Mouse (Mus musculus) brown adipose tissue, adult 24 weeks (tissue): ENCODE results near the gene Stk38l. TPM values are rescaled to one million over a fixed set of nuclear protein-coding genes. Genes with fewer than 3 reads are reported as not detected.
A peak's percentile ranks its signal among the peaks of the same experiment; 100 is the strongest.
"Not testable (repeated sequence)": the region's sequence is repeated elsewhere in the genome, so short reads cannot be mapped to it uniquely, and the experiment has no call there.

Experiments
- H3K27ac ChIP-seq: fragments of 200-500 bp; replicated peaks from 2 replicates; pipeline ENCODE4 v1.5.1; 2012; ENCODE audit warnings: low read depth, mild to moderate bottlenecking, low read length
- H3K4me1 ChIP-seq: fragments of 200-500 bp; 2 replicates; pipeline ENCODE4 v1.6.1; 2012; ENCODE audit warnings: low read length, mixed read lengths; ENCODE audit not compliant: control insufficient read depth, insufficient read depth, insufficient read length
- H3K4me3 ChIP-seq: fragments of 200-500 bp; 2 replicates; pipeline ENCODE4 v1.5.1; 2012; ENCODE audit warnings: low read depth, mild to moderate bottlenecking, low read length, moderate library complexity; ENCODE audit not compliant: insufficient read depth
- polyA plus RNA-seq: library from polyadenylated mRNA; stranded (reverse); fragments of >200 nt; gene quantifications from 2 replicates; pipeline ENCODE4 v1.2.4, GENCODE M21; 2012; ENCODE audit not compliant: missing spikeins, insufficient read depth, insufficient read length

Gene Stk38l
- polyA plus RNA-seq, 1 experiment, result 13.7 TPM

DNA sequence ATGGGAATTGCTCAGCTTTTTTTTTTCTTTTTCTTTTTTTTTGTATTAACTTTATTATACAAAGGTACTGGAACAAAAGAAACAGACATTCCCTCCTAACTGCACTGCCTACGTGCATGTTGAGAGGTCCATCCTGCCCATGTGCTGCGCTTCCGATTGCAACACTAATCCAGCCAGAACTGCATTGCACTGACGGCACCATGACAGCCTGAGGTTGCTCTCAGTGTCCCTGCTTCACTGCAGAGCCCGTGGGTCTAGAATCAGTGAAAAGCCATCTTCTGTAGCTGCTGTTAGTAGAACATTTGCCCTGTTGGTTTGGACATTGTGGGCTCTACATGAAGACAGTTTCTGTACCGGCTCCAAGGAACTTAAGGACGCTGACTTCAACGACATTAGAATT, 51.1 kb downstream of the Stk38l start:
- H3K27ac ChIP-seq, H3K4me1 ChIP-seq: not testable (repeated sequence)

DNA sequence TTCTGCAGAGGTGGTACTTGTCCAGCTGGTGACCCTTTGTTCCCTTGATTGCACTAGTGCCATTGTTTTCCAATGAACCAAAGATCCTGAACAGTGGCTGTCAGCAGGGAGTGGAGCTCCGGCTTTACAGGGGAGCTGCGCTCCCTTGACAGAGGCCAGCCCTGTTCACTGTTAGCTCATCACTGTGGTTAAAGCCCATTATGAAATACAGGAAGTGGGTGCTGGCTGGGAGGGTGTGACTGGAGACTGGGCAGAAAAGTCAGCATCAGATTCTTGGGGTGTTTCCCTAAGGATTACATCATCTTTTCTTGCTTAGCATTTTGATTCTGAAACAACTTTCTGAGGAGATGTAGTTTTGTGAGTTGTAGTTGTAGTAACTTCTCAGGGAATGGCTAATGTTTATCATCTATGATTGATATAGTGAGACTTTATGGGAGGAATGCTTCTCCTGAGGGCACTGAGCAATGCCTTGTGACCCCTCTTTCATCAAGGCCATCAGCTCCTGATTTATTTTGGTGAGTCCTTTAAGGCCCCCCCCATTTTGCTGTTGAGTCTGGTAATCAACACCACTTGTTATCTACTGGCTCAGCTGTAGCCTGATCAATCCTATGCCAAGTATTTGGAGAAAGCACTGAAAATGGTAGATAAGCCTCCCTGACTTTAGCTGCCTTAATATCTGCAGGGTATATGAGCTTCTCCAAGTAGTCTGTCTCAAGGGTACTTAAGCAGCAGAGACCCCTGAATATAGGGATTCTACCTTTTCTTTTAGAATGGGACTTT, 52.0 kb downstream of the Stk38l start:
- Histone ChIP-seq H3K4me1 (peaks cover 4% of the 10 kb centered on the region; the same call in 1 of the 2 replicates), H3K4me3 (no peak overlapping the region), H3K27ac (peak overlapping the region; percentile 59)

More for the DNA sequence above, 51.1 kb downstream of the Stk38l start:
- not testable (repeated sequence) for H3K4me3 ChIP-seq

DNA sequence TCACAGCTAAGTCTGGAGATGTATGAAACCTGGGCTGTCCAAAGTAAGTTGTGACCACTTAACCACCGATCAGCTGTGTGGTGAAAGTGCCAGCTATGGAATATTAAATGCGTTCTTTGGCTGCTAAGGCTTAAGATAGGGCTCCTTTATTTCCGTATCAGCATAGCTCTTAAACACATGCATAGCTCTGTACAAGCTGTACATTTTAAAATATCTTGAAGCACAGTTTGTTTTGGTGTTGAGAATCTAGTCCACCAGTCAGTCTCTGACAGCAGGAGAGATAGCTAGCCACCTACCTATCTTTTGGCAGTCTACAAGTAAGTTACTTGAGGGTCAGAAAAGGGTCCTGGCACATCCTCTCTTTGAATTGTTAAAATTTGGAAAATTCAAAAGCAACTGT, 53.3 kb downstream of the Stk38l start:
- H3K27ac ChIP-seq, result no peak overlapping the region
- H3K4me1 ChIP-seq, result no peaks in the 10 kb centered on the region
- H3K4me3 ChIP-seq, result no peak overlapping the region

DNA sequence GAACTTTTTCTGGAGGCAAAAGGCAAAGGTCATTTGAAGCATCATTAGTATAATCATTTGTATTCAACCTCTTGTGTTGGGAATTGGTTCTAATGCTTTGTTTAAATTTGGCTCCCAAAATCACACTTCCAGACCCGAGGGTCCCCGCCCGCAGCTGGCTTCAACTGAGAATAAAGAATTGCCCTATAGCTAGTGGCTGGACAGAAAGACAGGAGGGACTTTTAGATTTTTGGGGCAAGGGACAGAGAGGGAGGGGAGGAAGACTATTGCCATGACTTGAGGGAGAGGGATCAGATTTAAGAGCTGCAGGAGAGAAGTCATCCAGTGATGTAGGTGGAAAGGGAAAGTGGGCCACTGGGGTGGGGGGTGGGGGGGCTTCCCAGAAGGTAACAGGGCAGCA, 56.8 kb downstream of the Stk38l start:
- Histone ChIP-seq H3K4me3 (no peak overlapping the region), H3K27ac (no peak overlapping the region), H3K4me1 (no peaks in the 10 kb centered on the region)

DNA sequence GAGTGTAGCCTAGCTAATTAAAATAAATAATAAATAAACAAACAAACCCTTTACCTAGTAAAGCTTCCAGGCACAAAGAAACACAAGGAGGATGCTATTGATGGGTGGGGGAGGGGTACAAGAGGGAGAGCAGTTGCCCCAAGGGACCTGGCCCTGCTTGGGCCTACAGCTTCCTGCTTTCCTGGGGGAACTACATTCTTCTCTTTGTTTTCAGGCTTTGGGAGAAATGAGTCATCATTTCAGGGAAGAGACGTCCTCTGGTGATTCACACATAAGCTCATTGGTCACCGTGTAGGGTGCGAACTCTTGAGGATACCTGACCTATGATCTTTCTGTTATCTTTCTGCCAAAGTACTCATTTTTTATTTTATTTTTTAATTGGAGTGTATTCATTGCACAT, 68.7 kb downstream of the Stk38l start:
- Histone ChIP-seq H3K4me1 (peaks cover 16% of the 10 kb centered on the region; the same call in 1 of the 2 replicates), H3K4me3 (no peak overlapping the region), H3K27ac (no peak overlapping the region)

DNA sequence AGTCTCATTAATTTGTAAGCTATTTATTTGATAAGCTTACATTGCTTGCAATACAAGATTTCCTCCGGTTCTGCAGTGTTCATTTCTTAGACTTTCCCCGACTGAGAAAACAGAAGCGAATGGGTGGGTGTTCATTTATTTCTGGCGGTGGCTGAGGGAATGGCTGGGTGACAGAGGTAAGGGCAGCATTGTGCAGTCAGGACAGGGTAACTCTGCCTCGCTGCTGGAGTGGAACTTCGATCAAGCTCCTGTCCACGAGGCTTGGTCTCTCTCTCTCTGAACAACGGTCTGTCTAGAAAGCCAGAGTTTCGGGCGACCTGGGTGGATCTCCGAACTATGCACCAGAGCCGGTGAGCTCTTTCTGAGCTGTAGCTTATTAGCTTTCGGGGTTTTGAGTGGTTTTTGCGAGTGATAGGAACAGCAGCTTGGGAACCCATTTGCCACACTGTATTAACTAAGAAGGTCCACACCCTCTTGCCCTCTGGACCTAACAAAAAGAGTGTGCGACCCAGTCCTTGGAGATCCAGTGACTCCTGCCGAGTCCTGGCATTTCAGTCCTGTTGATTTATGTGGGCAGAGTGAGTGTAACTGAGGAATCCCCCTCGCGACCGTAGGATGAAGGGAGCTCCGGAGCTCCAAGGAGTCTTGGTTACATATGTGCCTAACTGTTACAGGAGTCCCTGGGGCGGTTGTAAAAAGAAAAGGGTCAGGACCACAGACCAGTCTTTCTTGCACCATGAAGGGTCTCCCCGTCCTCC, 70.5 kb downstream of the Stk38l start:
- Histone ChIP-seq H3K27ac (0 out of 2 replicates have a peak overlapping the region, but pooled peaks have one; percentile 6), H3K4me1 (peaks cover 18% of the 10 kb centered on the region; the same call in 1 of the 2 replicates), H3K4me3 (peak overlapping the region; percentile 66)

DNA sequence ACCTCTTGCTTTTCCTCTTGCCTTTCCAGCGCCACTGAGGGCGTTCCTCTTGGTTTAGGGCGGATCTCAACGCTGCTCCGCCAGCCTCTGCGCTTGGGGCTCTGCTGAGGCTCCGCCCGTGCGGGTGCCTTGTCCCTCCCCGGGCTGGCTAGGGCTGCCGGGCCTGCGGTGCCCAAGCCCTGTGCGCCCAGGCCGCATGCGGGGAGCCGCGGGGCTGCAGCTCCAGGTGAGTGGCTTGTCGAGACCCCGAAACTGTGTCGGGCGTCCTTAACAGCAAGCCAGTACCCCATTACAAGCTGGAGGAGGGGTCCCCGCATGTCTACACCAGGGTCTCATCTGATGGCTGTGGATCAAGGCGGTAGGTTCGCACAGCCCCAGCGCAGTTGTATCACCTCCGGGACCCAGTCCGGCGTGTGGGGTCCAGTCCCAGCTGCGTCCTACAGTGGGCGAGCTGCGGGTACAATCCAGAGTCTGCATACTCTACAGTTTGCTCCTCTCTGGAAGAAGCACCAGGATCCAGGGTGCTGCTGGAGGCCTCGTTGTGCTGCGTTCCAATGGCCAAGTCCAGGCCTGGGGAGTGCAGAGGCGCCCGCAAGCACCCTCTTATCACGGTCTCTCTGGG, 71.2 kb downstream of the Stk38l start, which contains the start of gene Arntl2:
TSS of gene Arntl2 (plus strand) at position 132 of the 622 bp plus-strand sequence.
- peak within 1 kb of the TSS; percentile 66 for H3K4me3 ChIP-seq
- 0 out of 2 replicates have a peak within 1 kb of the TSS, but pooled peaks have one; percentile 6 for H3K27ac ChIP-seq

DNA sequence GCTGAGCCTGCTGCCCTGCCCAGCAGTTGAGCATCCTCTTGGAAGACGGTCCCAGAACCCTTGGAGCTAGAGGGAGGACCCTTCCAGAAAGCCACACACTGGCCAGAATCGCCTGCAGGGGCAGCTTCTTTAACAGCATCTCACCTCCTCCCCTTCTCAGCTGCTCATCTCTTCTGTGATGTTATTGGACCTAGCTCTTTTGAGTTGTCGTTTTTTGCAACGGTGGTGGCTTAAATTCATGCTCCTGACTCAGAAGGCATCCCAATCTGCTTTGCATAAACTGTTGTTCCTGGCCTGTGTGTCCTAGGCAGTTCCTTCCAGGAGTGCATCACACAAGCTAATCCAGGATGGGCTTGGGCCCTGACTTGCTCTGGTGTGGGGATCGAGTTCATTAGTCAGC, 72.7 kb downstream of the Stk38l start:
- no peak overlapping the region for H3K4me3 ChIP-seq
- no peak overlapping the region for H3K27ac ChIP-seq
- peaks cover 15% of the 10 kb centered on the region; the same call in 1 of the 2 replicates for H3K4me1 ChIP-seq

More for the DNA sequence above, 71.2 kb downstream of the Stk38l start, which contains the start of gene Arntl2:
- H3K4me1 ChIP-seq, result peaks cover 18% of the 10 kb centered on the region; the same call in 1 of the 2 replicates

DNA sequence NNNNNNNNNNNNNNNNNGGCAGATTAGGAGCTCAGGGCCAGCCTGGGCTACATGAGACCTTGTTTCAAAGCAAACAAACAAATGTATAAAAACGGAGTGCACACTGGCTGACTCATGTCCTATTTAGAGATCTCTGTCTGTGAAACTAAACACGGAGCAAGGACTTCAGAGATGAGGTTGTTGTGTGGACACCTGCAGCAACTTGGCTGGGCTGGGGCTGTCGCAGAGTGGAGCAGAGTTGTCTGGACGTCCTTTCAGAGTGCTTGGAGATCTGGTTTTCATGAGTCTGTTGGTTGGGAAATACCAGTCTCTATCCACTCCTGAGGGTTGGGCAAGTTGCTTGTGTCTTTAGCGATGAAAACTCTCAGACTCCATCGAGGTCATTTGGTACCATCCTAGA, 85.2 kb downstream of the Stk38l start:
- H3K4me3 ChIP-seq, result no peak overlapping the region
- no peak overlapping the region for H3K27ac ChIP-seq
- no peaks in the 10 kb centered on the region for H3K4me1 ChIP-seq

DNA sequence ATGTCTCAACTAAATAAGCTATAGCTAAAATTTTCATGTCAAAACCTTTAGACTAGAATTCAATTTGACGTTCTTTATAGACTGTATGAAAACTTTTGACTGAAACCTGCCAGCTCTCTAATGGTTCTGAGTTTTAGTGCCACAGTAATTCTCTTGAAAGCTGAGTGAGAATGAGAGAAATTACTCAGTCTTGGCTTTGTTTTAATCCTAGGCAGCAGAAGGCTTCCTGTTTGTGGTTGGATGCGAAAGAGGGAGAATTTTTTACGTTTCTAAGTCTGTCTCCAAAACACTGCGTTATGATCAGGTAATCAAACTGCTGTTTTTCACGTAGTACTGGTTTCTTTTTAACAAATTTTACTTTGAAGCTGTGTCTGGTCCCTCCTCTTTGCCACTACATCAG, 88.2 kb downstream of the Stk38l start:
- Histone ChIP-seq H3K4me3 (no peak overlapping the region), H3K27ac (no peak overlapping the region), H3K4me1 (no peaks in the 10 kb centered on the region)

DNA sequence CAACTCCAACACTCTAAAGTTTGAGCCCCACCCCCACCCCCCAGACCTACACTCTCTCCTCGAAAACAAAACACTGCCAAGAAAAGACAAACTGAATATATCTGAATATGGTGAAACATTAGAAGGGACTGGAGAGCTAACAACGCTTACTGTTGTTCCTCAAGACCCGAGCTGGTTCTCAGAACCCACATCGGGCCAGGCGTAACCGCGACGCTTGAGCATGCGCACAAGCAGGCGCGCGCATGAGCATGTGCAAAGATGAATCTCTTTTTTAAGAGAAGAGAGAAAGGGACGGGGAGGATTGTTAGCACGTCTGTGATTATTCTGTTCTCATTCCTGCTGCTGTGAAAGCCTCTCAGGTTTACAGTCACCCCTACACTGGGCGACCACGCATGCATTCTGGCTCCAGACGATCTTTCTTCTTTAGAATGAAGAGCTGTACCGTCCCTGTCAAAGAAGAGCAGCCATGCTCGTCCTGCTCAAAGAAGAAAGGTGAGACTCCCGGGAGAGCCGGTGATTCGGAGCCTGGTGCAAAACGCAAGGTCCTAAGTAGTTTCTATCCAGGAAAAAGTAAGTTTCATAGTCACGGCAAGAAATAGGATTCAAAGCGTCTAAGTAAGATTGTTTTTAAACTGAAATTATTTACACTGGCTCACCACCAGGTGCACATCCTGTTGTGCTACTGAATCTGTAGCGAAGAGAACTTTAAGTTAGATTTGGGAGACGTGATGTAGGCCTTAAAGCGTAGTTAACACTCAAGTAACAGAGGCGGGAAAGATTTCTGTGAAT, 95.6 kb downstream of the Stk38l start:
- Histone ChIP-seq H3K4me1 (no peaks in the 10 kb centered on the region), H3K27ac (no peak overlapping the region), H3K4me3 (no peak overlapping the region)

DNA sequence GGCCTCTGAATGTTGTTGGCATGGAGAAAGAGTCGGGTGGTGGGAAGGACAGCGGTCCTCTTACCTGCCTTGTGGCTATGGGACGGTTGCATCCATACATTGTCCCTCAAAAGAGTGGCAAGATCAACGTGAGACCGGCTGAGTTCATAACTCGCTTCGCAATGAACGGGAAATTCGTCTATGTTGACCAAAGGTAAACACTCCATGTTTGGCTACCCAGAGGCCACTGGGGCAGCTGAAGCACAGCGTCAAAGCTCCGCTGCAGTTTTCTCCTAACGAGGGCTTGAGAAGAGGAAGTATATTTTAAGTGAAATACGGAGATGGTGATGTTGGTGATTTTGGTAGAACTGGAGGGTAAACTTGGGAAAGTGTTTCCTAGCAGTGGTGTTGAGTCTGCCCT, 97.2 kb downstream of the Stk38l start:
- H3K27ac ChIP-seq, result no peak overlapping the region
- no peak overlapping the region for H3K4me3 ChIP-seq
- no peaks in the 10 kb centered on the region for H3K4me1 ChIP-seq

DNA sequence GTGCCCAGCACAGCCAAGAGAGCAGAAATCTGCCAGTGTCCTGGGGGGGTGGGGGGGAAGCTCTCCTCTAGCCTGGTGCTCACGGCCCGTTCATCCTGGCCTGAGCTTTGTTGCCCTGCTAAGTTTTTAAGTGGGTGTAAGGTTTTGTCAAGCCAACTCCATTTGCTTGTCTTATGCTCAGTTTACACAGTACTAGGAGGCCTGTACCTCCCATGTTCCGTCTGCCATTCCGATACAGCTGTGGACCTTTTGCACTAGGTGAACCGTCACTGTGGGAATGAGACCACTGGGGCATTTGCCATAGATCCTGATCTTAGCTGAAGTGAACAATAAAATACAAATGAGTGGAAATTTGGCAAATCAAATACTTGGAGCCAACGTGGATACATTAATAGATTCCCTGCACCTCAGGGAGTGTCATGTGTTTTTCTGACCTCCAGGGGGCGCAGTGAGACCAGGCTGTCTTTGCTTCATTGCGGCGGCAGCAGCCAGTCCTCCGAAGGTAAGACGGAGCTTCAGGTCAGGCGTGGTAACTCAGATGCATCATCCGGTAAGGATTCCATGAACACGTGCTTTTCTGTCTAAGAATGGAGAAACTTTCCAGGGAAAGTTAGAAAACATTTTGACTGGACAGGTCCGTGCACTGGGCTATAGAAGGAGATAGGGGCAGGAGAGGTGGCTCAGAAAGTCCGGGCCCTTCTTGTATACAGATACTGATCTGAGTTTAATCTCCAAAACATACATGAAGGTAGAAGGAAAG, 100.1 kb downstream of the Stk38l start:
- Histone ChIP-seq H3K27ac (no peak overlapping the region), H3K4me1 (no peaks in the 10 kb centered on the region), H3K4me3 (no peak overlapping the region)

DNA sequence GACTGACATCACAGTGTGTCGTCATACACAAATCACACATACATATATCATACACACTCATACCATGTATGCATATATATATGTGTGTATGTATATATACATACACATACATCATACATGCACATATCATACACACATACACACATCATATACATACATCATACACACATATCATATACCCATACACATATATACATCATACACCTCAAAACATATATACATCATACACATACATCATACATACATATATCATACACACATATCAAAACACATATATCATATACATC, 100.6 kb downstream of the Stk38l start:
- Histone ChIP-seq H3K4me3 (no peak overlapping the region), H3K27ac (no peak overlapping the region), H3K4me1 (no peaks in the 10 kb centered on the region)
